Mouse (Mus musculus) liver, embryonic 11.5 days (tissue): ENCODE measurements at regions not wholly inside any gene's neighbourhood (a gene's known extent, or its start where the extent isn't known, plus 50 kb on each side); places are given as distances from the start of the nearest gene placed in this dataset.

Source experiments
- ATAC-seq: fragments of 200-750 bp; cut with Nextera tagmentation; replicated peaks from 2 replicates; pipeline ENCODE4 v1.8.0; 2017; ENCODE audit warnings: moderate number of reproducible peaks, mild to moderate bottlenecking, moderate TSS enrichment, moderate library complexity; ENCODE audit not compliant: low FRiP score
- DNase-seq: peaks from one replicate; pipeline ENCODE4 v3.0.0-alpha.2; 2017; ENCODE audit warnings: low spot score
- H3K27ac ChIP-seq: fragments of 300-500 bp; sonication (generic); 2 replicates; pipeline ENCODE4 v1.5.1; 2014; ENCODE audit warnings: mild to moderate bottlenecking, low read depth, low read length, control low read depth
- H3K27me3 ChIP-seq: fragments of 300-500 bp; sonication (generic); replicated peaks from 2 replicates; pipeline ENCODE4 v1.6.1; 2014; ENCODE audit warnings: low read length, mixed read lengths; ENCODE audit not compliant: control insufficient read depth, insufficient read depth
- H3K36me3 ChIP-seq: fragments of 300-500 bp; sonication (generic); 2 replicates; pipeline ENCODE4 v1.6.1; 2014; ENCODE audit warnings: mild to moderate bottlenecking, low read length, moderate library complexity, mixed read lengths; ENCODE audit not compliant: control insufficient read depth, insufficient read depth
- H3K4me1 ChIP-seq: fragments of 300-500 bp; sonication (generic); replicated peaks from 2 replicates; pipeline ENCODE4 v1.6.1; 2014; ENCODE audit warnings: low read length, mixed read lengths; ENCODE audit not compliant: control insufficient read depth, insufficient read depth
- H3K4me2 ChIP-seq: fragments of 300-500 bp; sonication (generic); 2 replicates; pipeline ENCODE4 v1.6.1; 2014; ENCODE audit warnings: mild to moderate bottlenecking, control low read depth, moderate library complexity
- H3K4me3 ChIP-seq: fragments of 300-500 bp; sonication (generic); 2 replicates; pipeline ENCODE4 v1.5.1; 2014; ENCODE audit warnings: low read depth, low read length, control low read depth
- H3K9ac ChIP-seq: fragments of 300-500 bp; sonication (generic); 2 replicates; pipeline ENCODE4 v1.6.1; 2014; ENCODE audit warnings: low read depth, low read length, control low read depth
- H3K9me3 ChIP-seq: fragments of 300-500 bp; sonication (generic); 2 replicates; pipeline ENCODE4 v1.6.1; 2016; ENCODE audit warnings: low read length, inconsistent platforms, mixed read lengths; ENCODE audit not compliant: control insufficient read depth
- WGBS: fragments of 180-500 bp; shearing (Covaris S2); extraction: QIAGEN DNeasy Blood & Tissue Kit; methylation state at CpG from one replicate; pipeline ENCODE4 v1.1.7; 2014; 5-methylcytosine and 5-hydroxymethylcytosine counted together

GRCm38 (mm10) chr10:126628057-126628456, 273.1 kb downstream of the Atp23 start:
- Histone ChIP-seq H3K9me3 (no peaks in the 10 kb centered on the region), H3K9ac (no peak overlapping the region), H3K36me3 (no peaks in the 10 kb centered on the region), H3K27ac (no peak overlapping the region), H3K27me3 (no peaks in the 10 kb centered on the region), H3K4me1 (no peaks in the 10 kb centered on the region), H3K4me3 (no peak overlapping the region), H3K4me2 (no peak overlapping the region)
- DNase-seq = no peak
- ATAC-seq = peak; percentile 12; the same call in 1 of the 2 replicates
- WGBS = 43% methylated on average over 4 of the region's 4 CpGs

GRCm38 (mm10) chr10:126625466-126625865, 275.7 kb downstream of the Atp23 start:
- no peak for DNase-seq
- H3K4me2 ChIP-seq = no peak overlapping the region
- no peaks in the 10 kb centered on the region for H3K36me3 ChIP-seq
- no peaks in the 10 kb centered on the region for H3K4me1 ChIP-seq
- ATAC-seq = no peak
- H3K9me3 ChIP-seq = 0 out of 2 replicates have a peak, but pooled peaks cover 2% of the 10 kb centered on the region
- WGBS = 52% methylated on average over 7 of the region's 7 CpGs
- H3K27ac ChIP-seq = no peak overlapping the region
- no peak overlapping the region for H3K4me3 ChIP-seq
- H3K27me3 ChIP-seq = no peaks in the 10 kb centered on the region
- H3K9ac ChIP-seq = no peak overlapping the region

GRCm38 (mm10) chr10:126620802-126621201, 280.4 kb downstream of the Atp23 start:
- Histone ChIP-seq H3K4me2 (no peak overlapping the region), H3K27ac (no peak overlapping the region), H3K36me3 (no peaks in the 10 kb centered on the region), H3K4me1 (no peaks in the 10 kb centered on the region), H3K9ac (no peak overlapping the region), H3K4me3 (no peak overlapping the region), H3K27me3 (no peaks in the 10 kb centered on the region), H3K9me3 (0 out of 2 replicates have a peak, but pooled peaks cover 2% of the 10 kb centered on the region)
- 85% methylated on average over 6 of the region's 6 CpGs for WGBS
- ATAC-seq = no peak
- no peak for DNase-seq

- no peak for DNase-seq
- no peak overlapping the region for H3K27ac ChIP-seq
- WGBS = 47% methylated on average over 10 of the region's 10 CpGs
Measured at GRCm38 (mm10) chr10:126619970-126620369, 281.2 kb downstream of the Atp23 start.

GRCm38 (mm10) chr10:126612226-126612625, 288.9 kb downstream of the Atp23 start:
- 76% methylated on average over 4 of the region's 4 CpGs for WGBS
- no peaks in the 10 kb centered on the region for H3K36me3 ChIP-seq
- peaks cover 2% of the 10 kb centered on the region; the same call in 1 of the 2 replicates for H3K9me3 ChIP-seq
- H3K9ac ChIP-seq = no peak overlapping the region
- ATAC-seq (no peak), DNase-seq (no peak)
- H3K4me3 ChIP-seq = no peak overlapping the region
- H3K27me3 ChIP-seq = no peaks in the 10 kb centered on the region
- H3K4me1 ChIP-seq = no peaks in the 10 kb centered on the region
- no peak overlapping the region for H3K27ac ChIP-seq
- no peak overlapping the region for H3K4me2 ChIP-seq

More at GRCm38 (mm10) chr10:126619970-126620369, 281.2 kb downstream of the Atp23 start:
- Histone ChIP-seq H3K9ac (no peak overlapping the region), H3K4me1 (no peaks in the 10 kb centered on the region), H3K36me3 (no peaks in the 10 kb centered on the region), H3K4me2 (no peak overlapping the region), H3K9me3 (0 out of 2 replicates have a peak, but pooled peaks cover 2% of the 10 kb centered on the region), H3K27me3 (no peaks in the 10 kb centered on the region), H3K4me3 (no peak overlapping the region)
- ATAC-seq = no peak

GRCm38 (mm10) chr10:126610506-126610905, 290.6 kb downstream of the Atp23 start:
- Histone ChIP-seq H3K27ac (no peak overlapping the region), H3K4me1 (no peaks in the 10 kb centered on the region), H3K4me2 (no peak overlapping the region), H3K4me3 (no peak overlapping the region), H3K9ac (no peak overlapping the region), H3K36me3 (no peaks in the 10 kb centered on the region), H3K9me3 (peaks cover 2% of the 10 kb centered on the region; the same call in 1 of the 2 replicates), H3K27me3 (no peaks in the 10 kb centered on the region)
- no peak for ATAC-seq
- no peak for DNase-seq
- 90% methylated on average over 8 of the region's 8 CpGs for WGBS

- ATAC-seq = no peak
- DNase-seq = no peak
- Histone ChIP-seq H3K36me3 (no peaks in the 10 kb centered on the region), H3K27me3 (no peaks in the 10 kb centered on the region), H3K9me3 (no peaks in the 10 kb centered on the region), H3K4me3 (no peak overlapping the region), H3K27ac (no peak overlapping the region), H3K4me1 (no peaks in the 10 kb centered on the region), H3K9ac (no peak overlapping the region), H3K4me2 (no peak overlapping the region)
- WGBS = 70% methylated on average over 2 of the region's 2 CpGs
Measured at GRCm38 (mm10) chr10:126599686-126600085, 301.5 kb downstream of the Atp23 start.

- H3K27ac ChIP-seq = no peak overlapping the region
- no peak overlapping the region for H3K9ac ChIP-seq
- no peak for DNase-seq
- WGBS = 91% methylated on average over 8 of the region's 8 CpGs
- H3K4me3 ChIP-seq = no peak overlapping the region
- H3K36me3 ChIP-seq = no peaks in the 10 kb centered on the region
- no peak for ATAC-seq
- no peak overlapping the region for H3K4me2 ChIP-seq
- no peaks in the 10 kb centered on the region for H3K27me3 ChIP-seq
- no peaks in the 10 kb centered on the region for H3K4me1 ChIP-seq
- no peaks in the 10 kb centered on the region for H3K9me3 ChIP-seq
Measured at GRCm38 (mm10) chr10:126568155-126568554, 333.0 kb downstream of the Atp23 start.

GRCm38 (mm10) chr10:126565326-126565725, 335.8 kb downstream of the Atp23 start:
- no peak overlapping the region for H3K4me3 ChIP-seq
- H3K9ac ChIP-seq = no peak overlapping the region
- 80% methylated on average over 14 of the region's 14 CpGs for WGBS
- H3K9me3 ChIP-seq = no peaks in the 10 kb centered on the region
- DNase-seq (no peak), ATAC-seq (no peak)
- H3K27me3 ChIP-seq = no peaks in the 10 kb centered on the region
- H3K4me1 ChIP-seq = no peaks in the 10 kb centered on the region
- H3K36me3 ChIP-seq = no peaks in the 10 kb centered on the region
- H3K4me2 ChIP-seq = no peak overlapping the region
- no peak overlapping the region for H3K27ac ChIP-seq
